Mouse (Mus musculus) monocyte, adult 2 months (primary cell): ENCODE measurements around the gene Klrc3.
"Not testable (repeated sequence)": the region's sequence is repeated elsewhere in the genome, so short reads cannot be mapped to it uniquely, and the experiment has no call there.

ENCODE experiments used
- DNase-seq, 2 experiments: peaks; one replicate each; pipeline ENCODE4 v3.0.0; 2022; ENCODE audit warnings: low spot score in 2 of 2, low read depth in 1 of 2

Gene Klrc3

GRCm38 (mm10) chr6:129643237-129643636 is at the start of gene Klrc3:
TSS of gene Klrc3 (minus strand) at chr6:129643337.
- DNase-seq = not testable (repeated sequence)

GRCm38 (mm10) chr6:129691436-129691835 is 48.3 kb upstream of the Klrc3 start:
- not testable (repeated sequence) for DNase-seq

GRCm38 (mm10) chr6:129680379-129680778 is 37.2 kb upstream of the Klrc3 start:
- no peak for DNase-seq

GRCm38 (mm10) chr6:129678873-129679272 is 35.7 kb upstream of the Klrc3 start, which contains the start of gene Klrc1:
TSS of gene Klrc1 (minus strand) at chr6:129678973.
- DNase-seq = no peak

GRCm38 (mm10) chr6:129661301-129661700 is 18.2 kb upstream of the Klrc3 start:
- DNase-seq = not testable (repeated sequence)

- not testable (repeated sequence) for DNase-seq
Observed at GRCm38 (mm10) chr6:129660589-129660988, 17.5 kb upstream of the Klrc3 start, which contains the start of gene Klrc2. TSS of gene Klrc2 (minus strand) at chr6:129660689.

- not testable (repeated sequence) for DNase-seq
Observed at GRCm38 (mm10) chr6:129644054-129644453, 917 bp upstream of the Klrc3 start.

GRCm38 (mm10) chr6:129631046-129631445 is 12.1 kb downstream of the Klrc3 start:
- not testable (repeated sequence) for DNase-seq

GRCm38 (mm10) chr6:129623735-129624134 is 19.4 kb downstream of the Klrc3 start, which contains the start of gene Klrk1:
TSS of gene Klrk1 (minus strand) at chr6:129623864.
- DNase-seq = no peak

- no peak for DNase-seq
Observed at GRCm38 (mm10) chr6:129608372-129608771, 34.8 kb downstream of the Klrc3 start.

GRCm38 (mm10) chr6:129591508-129591907 is 51.6 kb downstream of the Klrc3 start, which contains the start of gene Klrd1:
TSS of gene Klrd1 (plus strand) at chr6:129591782.
- no peak for DNase-seq
